Mouse (Mus musculus) embryonic facial prominence, embryonic 12.5 days (tissue): ENCODE results near the gene Prkn. TPM values are rescaled to one million over a fixed set of nuclear protein-coding genes. Genes with fewer than 3 reads are reported as not detected.

Source experiments
- ATAC-seq: fragments of 200-750 bp; cut with Nextera tagmentation; 2 replicates; pipeline ENCODE4 v1.8.0; 2017; ENCODE audit not compliant: insufficient number of reproducible peaks, insufficient read depth, low FRiP score, low TSS enrichment
- H3K27ac ChIP-seq: fragments of 300-500 bp; sonication (generic); 2 replicates; pipeline ENCODE4 v1.5.1; 2016; ENCODE audit warnings: mild to moderate bottlenecking
- H3K27me3 ChIP-seq: fragments of 300-500 bp; sonication (generic); 2 replicates; pipeline ENCODE4 v1.6.1; 2016; ENCODE audit warnings: mild to moderate bottlenecking, moderate library complexity
- H3K36me3 ChIP-seq: fragments of 300-500 bp; sonication (generic); 2 replicates; pipeline ENCODE4 v1.6.1; 2016; ENCODE audit warnings: mild to moderate bottlenecking
- H3K4me1 ChIP-seq: fragments of 300-500 bp; sonication (generic); 2 replicates; pipeline ENCODE4 v1.6.1; 2016
- H3K4me2 ChIP-seq: fragments of 300-500 bp; sonication (generic); replicated peaks from 2 replicates; pipeline ENCODE4 v1.6.1; 2016; ENCODE audit warnings: mild to moderate bottlenecking, moderate library complexity
- H3K4me3 ChIP-seq: fragments of 300-500 bp; sonication (generic); 2 replicates; pipeline ENCODE4 v1.5.1; 2016; ENCODE audit warnings: mild to moderate bottlenecking
- H3K9ac ChIP-seq: fragments of 300-500 bp; sonication (generic); 2 replicates; pipeline ENCODE4 v1.6.1; 2016; ENCODE audit warnings: mild to moderate bottlenecking, moderate library complexity
- H3K9me3 ChIP-seq: fragments of 300-500 bp; sonication (generic); 2 replicates; pipeline ENCODE4 v1.6.1; 2016; ENCODE audit warnings: mild to moderate bottlenecking, moderate library complexity
- WGBS: fragments of 180-500 bp; shearing (Covaris S2); methylation state at CpG from one replicate; pipeline ENCODE4 v1.1.7; 2016; 5-methylcytosine and 5-hydroxymethylcytosine counted together
- polyA plus RNA-seq: library from polyadenylated mRNA; unstranded; fragments of >200 nt; fragmentation: Nextera tagmentation; extraction: Ambion mirVana; gene quantifications from 2 replicates; pipeline ENCODE4 v1.2.1, GENCODE M21; 2016

The Prkn gene
- polyA plus RNA-seq, 1 experiment from 2014 or later = 1.8 TPM

DNA sequence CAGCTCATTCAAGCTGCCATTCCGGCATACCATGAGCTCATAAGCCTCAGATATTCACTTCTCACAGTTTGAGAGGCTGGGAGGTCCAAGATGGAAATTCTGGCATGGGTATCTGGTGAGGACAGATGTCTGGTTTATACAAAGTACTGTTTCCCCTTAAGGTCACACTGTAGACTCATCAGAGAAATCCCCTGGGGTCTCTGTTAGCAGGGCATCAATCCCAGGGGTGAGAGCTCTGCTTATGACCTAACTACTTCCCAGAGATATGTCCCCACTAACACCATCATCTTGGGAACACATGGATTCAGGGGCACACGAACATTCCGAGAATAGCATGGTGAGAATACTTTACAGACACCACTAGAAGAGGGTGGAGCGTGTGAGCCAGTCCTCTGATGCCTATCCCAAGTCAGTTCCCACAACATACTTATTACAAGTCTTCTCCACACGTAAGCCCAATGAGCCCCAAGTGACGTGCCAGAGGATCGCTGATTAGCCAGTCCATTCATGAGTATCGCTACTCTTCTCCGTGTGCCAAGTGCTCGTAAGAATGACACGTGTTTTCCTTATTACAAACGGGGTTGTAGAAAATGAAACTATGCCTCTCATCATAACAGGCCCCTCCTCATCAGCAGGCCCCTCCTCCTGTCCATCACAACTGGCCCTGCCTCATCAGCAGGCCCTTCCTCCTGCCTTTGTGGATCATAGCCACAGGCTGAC, 895.1 kb downstream of the Prkn start:
- H3K27me3 ChIP-seq = no peaks in the 10 kb centered on the region
- H3K27ac ChIP-seq = no peak overlapping the region
- no peaks in the 10 kb centered on the region for H3K36me3 ChIP-seq
- no peaks in the 10 kb centered on the region for H3K9me3 ChIP-seq
- no peak overlapping the region for H3K4me3 ChIP-seq
- 91% methylated on average over 12 of the region's 12 CpGs for WGBS
- H3K9ac ChIP-seq = no peak overlapping the region
- no peak for ATAC-seq
- no peaks in the 10 kb centered on the region for H3K4me1 ChIP-seq
- H3K4me2 ChIP-seq = no peak overlapping the region

DNA sequence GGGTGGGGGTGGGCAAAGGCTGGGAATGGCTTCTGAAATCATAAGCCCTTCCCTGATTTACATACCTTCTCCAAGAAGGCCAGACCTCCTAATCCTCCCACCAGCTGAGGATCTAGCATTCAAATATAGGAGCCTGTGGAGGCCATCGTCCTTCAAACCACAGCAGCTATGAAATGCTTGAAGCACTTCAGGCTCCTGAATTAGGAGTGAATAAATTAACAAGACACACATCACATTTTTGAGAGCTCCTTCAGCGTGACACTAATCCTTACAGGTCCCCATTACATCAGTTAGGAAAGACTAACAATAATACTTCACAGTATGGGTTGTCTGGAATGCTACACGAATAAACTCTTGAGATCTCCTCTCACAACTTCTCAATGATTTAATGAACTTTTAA, 896.3 kb downstream of the Prkn start:
- Histone ChIP-seq H3K4me3 (no peak overlapping the region), H3K27me3 (no peaks in the 10 kb centered on the region), H3K4me1 (no peaks in the 10 kb centered on the region), H3K36me3 (no peaks in the 10 kb centered on the region), H3K27ac (no peak overlapping the region), H3K9me3 (no peaks in the 10 kb centered on the region), H3K9ac (no peak overlapping the region), H3K4me2 (no peak overlapping the region)
- no peak for ATAC-seq
- 67% methylated on average over 3 of the region's 3 CpGs for WGBS

DNA sequence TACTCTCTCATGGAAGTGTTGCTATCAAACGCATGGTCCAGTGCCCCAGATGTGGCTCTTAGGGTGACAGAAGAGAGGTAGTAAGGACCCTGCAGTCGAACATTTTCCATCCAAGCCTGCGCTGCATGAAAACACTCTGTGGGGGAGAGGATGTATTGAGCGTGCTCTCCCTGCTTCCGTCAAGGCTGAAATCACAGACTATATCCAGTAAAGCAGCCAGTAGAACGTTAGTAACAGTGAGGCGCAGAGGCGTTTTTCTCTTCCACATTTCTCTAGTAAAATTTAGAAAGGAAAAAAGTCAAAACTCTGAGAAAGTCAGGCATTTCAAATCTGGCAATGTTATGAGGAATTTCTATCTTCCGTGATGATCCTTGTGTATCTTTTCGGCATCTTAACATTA, 897.7 kb downstream of the Prkn start:
- no peak for ATAC-seq
- 93% methylated on average over 10 of the region's 10 CpGs for WGBS
- no peaks in the 10 kb centered on the region for H3K36me3 ChIP-seq
- H3K27me3 ChIP-seq = no peaks in the 10 kb centered on the region
- no peak overlapping the region for H3K9ac ChIP-seq
- no peak overlapping the region for H3K4me3 ChIP-seq
- H3K4me1 ChIP-seq = no peaks in the 10 kb centered on the region
- H3K27ac ChIP-seq = no peak overlapping the region
- no peak overlapping the region for H3K4me2 ChIP-seq
- no peaks in the 10 kb centered on the region for H3K9me3 ChIP-seq

DNA sequence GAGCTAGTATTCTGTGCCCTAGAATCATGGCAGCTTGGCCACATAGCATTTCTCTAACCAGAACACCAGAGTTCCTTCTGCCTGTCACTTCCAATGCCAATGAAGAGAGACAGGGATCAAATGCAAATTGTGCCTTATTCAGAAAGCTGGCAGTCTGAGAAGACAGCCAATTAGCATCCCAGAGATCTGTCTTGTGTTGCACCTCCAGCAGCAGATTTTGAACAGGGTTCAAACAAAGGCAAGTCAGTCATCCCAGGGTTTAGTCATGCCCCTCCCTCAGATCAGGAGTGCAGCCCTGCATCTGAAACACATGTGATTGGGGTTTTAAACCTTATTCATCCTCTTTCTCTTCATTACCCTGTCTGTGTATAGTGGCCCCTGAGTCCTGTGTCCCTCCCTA, 900.5 kb downstream of the Prkn start:
- no peaks in the 10 kb centered on the region for H3K36me3 ChIP-seq
- 0 out of 2 replicates have a peak, but pooled peaks cover 3% of the 10 kb centered on the region for H3K27me3 ChIP-seq
- H3K4me2 ChIP-seq = no peak overlapping the region
- no peaks in the 10 kb centered on the region for H3K9me3 ChIP-seq
- no peak overlapping the region for H3K4me3 ChIP-seq
- H3K27ac ChIP-seq = no peak overlapping the region
- H3K4me1 ChIP-seq = no peaks in the 10 kb centered on the region
- H3K9ac ChIP-seq = no peak overlapping the region
- no peak for ATAC-seq

DNA sequence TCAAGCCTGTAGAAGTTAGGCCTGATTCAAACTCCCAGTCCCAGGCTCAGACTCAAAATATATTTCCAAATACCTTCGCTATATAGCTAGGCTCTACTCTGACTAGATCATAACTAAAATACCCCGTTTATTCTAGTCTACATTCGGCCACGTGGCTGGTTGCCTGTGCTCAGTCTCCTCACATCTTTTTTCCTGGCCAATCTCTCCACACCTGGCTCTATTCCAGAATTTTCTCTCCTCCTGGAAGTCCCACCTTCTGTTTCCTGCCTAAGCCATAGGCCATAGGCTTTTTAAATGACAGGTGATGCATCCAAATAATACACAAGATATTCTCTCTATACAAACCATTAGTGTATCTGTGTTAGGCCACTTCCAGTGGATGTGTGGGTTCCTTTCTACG, 901.0 kb downstream of the Prkn start:
- Histone ChIP-seq H3K4me2 (no peak overlapping the region), H3K36me3 (no peaks in the 10 kb centered on the region), H3K27me3 (0 out of 2 replicates have a peak, but pooled peaks cover 3% of the 10 kb centered on the region), H3K9ac (no peak overlapping the region), H3K4me3 (no peak overlapping the region), H3K27ac (no peak overlapping the region), H3K4me1 (no peaks in the 10 kb centered on the region), H3K9me3 (no peaks in the 10 kb centered on the region)
- no peak for ATAC-seq
- 90% methylated on average over 5 of the region's 5 CpGs for WGBS

DNA sequence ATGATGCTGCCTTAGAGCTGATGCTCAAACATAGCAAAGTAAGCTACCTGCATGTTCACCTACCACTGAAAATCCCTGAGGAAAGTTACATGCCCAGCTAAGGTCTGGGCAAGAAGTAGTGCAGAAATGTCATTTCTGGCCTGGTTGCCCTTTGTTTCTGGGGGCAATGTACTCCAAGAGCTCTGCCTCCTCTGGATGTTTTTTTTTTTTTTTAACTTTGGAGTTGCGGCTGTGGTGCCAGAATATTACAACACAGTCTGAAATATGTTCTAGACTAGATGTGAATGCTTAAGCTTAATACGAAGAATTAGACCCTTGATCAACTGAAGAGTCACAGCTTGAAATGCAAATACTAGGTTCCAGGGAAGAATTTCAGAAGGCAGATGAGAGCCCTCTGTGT, 911.1 kb downstream of the Prkn start:
- no peaks in the 10 kb centered on the region for H3K4me1 ChIP-seq
- 87% methylated on average over 2 of the region's 2 CpGs for WGBS
- no peak for ATAC-seq
- H3K4me3 ChIP-seq = no peak overlapping the region
- H3K9ac ChIP-seq = no peak overlapping the region
- no peaks in the 10 kb centered on the region for H3K9me3 ChIP-seq
- no peak overlapping the region for H3K27ac ChIP-seq
- no peak overlapping the region for H3K4me2 ChIP-seq
- no peaks in the 10 kb centered on the region for H3K36me3 ChIP-seq
- no peaks in the 10 kb centered on the region for H3K27me3 ChIP-seq

DNA sequence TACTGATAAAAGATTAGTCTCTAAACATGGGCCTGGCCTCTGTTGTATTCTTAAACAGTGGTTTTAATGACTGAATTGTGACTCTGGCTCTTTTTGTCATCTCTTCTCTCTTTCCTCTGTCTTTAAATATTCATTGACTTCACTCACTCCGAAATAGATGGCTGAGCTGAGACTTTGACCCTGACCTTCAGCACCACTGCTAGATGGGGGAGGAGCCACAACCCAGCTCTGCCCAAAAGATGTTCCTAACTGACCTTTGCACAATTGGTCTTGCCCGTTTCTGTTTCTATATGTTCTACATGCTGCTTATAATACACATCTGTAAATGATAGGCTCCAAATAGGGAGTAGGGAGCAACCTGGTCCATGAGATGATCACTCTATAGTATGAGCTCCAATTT, 912.5 kb downstream of the Prkn start:
- no peaks in the 10 kb centered on the region for H3K27me3 ChIP-seq
- H3K36me3 ChIP-seq = no peaks in the 10 kb centered on the region
- H3K4me3 ChIP-seq = no peak overlapping the region
- H3K4me1 ChIP-seq = no peaks in the 10 kb centered on the region
- H3K4me2 ChIP-seq = no peak overlapping the region
- no peak overlapping the region for H3K9ac ChIP-seq
- no peak for ATAC-seq
- WGBS = 43% methylated on average over 2 of the region's 2 CpGs
- H3K27ac ChIP-seq = no peak overlapping the region
- no peaks in the 10 kb centered on the region for H3K9me3 ChIP-seq

DNA sequence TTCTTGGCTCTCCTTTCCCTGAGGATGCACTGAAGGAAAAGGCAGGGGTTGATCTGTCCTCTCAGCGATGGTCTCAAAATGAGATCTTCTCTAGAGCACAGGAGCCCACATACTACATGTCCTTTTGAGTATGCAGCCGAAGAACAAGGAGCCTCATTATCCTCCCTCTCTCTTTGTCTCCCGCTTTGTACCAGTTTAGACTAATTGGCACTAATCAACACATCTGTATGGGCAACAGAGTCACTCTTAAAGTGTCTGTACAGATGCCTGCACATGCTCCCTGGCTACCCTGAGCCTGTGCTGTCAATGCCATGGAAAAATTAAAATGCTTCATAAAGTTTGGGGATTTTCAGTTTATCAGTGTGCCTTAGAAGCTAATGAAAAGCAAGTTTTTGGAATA, 924.9 kb downstream of the Prkn start:
- no peaks in the 10 kb centered on the region for H3K9me3 ChIP-seq
- no peaks in the 10 kb centered on the region for H3K36me3 ChIP-seq
- no peak overlapping the region for H3K9ac ChIP-seq
- no peak for ATAC-seq
- no peaks in the 10 kb centered on the region for H3K4me1 ChIP-seq
- 60% methylated on average over 3 of the region's 3 CpGs for WGBS
- H3K4me3 ChIP-seq = no peak overlapping the region
- no peaks in the 10 kb centered on the region for H3K27me3 ChIP-seq
- no peak overlapping the region for H3K27ac ChIP-seq
- no peak overlapping the region for H3K4me2 ChIP-seq

DNA sequence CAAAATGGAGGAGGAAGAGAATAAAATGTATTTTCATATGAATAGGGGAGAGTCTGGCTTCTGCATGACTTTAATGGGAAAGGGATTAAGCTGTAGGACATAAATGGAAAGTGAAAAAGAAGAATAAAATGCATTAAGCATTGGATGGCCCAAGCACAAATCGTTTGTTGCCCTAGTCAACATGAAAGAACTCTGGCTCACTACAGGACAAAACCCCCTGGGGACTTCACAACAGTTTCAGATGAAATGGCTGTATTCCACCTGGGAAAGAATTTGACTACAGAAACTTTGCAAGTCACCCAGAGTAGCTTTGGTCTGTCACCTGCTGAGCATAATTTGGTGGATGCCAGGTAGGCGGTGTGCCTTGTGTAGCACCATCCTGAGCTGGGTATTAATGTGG, 925.4 kb downstream of the Prkn start:
- H3K9me3 ChIP-seq = no peaks in the 10 kb centered on the region
- H3K4me2 ChIP-seq = no peak overlapping the region
- no peaks in the 10 kb centered on the region for H3K27me3 ChIP-seq
- no peak overlapping the region for H3K9ac ChIP-seq
- no peak overlapping the region for H3K4me3 ChIP-seq
- WGBS = 62% methylated on average over 2 of the region's 2 CpGs
- H3K36me3 ChIP-seq = no peaks in the 10 kb centered on the region
- no peak overlapping the region for H3K27ac ChIP-seq
- no peaks in the 10 kb centered on the region for H3K4me1 ChIP-seq
- no peak for ATAC-seq

DNA sequence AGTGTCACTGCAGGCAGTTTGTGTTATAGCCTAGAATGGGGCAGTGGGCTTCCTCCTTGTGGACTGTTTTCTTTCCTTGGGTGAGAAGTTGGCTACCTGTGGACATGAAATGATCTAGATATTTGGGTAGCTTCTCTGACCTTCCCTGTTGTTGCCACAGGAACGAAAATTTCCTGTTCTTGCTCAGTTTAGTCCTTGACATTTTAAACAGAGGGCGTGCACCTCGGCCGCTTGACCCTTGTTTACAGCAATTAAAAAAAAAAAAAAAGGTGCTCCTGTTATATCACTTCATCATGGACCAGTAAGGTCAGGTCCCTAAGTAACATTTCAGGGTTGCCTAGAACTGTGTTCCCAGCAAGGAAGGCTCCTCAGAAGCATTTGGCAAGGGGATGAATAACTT, 927.1 kb downstream of the Prkn start:
- H3K36me3 ChIP-seq = no peaks in the 10 kb centered on the region
- H3K4me2 ChIP-seq = no peak overlapping the region
- H3K4me3 ChIP-seq = no peak overlapping the region
- no peak overlapping the region for H3K9ac ChIP-seq
- H3K27me3 ChIP-seq = no peaks in the 10 kb centered on the region
- ATAC-seq = no peak
- H3K9me3 ChIP-seq = no peaks in the 10 kb centered on the region
- no peak overlapping the region for H3K27ac ChIP-seq
- WGBS = 82% methylated on average over 4 of the region's 4 CpGs
- H3K4me1 ChIP-seq = no peaks in the 10 kb centered on the region

DNA sequence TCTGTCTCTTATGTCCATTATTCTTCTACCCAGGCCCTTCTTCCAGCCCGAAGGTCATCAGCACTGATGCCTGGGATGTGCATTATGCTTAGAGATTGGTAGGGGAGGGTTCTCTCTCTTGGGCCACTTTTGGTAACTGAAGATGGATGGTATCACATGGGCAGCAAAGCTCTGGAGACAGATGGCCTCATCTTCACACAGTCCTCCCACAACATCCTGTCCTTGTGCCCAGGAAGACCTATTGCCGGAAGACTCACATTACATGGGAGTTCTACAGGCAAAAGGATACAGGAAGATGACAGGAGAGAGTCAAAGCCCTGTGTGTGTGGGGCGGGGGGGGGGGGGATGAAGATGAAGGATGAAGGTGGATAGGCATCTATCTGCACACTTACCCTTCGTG, 928.2 kb downstream of the Prkn start:
- no peak for ATAC-seq
- Histone ChIP-seq H3K27ac (no peak overlapping the region), H3K9ac (no peak overlapping the region), H3K36me3 (no peaks in the 10 kb centered on the region), H3K27me3 (no peaks in the 10 kb centered on the region), H3K4me2 (no peak overlapping the region), H3K9me3 (no peaks in the 10 kb centered on the region), H3K4me1 (no peaks in the 10 kb centered on the region), H3K4me3 (no peak overlapping the region)
- 72% methylated on average over 4 of the region's 4 CpGs for whole genome bisulfite sequencing

DNA sequence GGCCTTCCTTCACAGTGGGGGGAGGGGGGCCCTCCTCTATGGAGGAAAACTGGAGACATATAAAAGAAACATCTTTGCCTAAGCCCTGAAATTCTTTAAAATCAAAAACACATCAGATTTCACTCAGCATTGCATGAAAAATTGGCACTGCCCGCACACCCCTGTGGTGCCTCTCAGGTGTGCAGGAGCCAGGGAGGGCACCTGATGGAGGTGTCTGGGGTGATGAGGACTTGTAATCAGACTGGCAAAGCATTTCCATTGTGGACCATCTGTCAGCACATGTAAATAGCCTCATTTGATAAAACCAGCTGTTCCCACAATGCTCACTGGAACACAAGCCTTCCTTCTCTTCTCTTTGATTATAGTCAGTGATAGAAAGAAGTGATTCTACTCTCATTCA, 928.8 kb downstream of the Prkn start:
- no peak for ATAC-seq

DNA sequence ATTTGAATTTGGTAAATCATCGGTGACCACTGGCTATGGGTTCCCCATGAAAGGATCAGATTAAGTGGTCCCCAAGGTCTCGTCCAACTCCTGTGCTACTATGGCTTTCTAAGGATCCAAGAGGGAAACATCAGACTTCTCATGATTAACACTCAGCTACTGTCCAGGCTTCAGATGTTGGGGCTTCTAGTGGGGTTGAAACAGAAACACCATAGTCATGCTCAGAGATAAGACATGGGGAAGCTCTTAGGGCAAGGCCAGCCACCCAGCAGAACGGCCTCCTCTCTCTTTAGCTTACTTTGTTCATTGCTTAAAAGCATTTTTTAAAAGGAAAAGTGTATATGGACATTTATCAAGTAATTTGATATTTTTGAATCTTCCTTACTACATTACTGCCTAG, 929.3 kb downstream of the Prkn start:
- H3K4me2 ChIP-seq = no peak overlapping the region
- no peaks in the 10 kb centered on the region for H3K36me3 ChIP-seq
- 84% methylated on average over 3 of the region's 3 CpGs for WGBS
- H3K4me1 ChIP-seq = no peaks in the 10 kb centered on the region
- H3K27ac ChIP-seq = no peak overlapping the region
- ATAC-seq = no peak
- H3K4me3 ChIP-seq = no peak overlapping the region
- no peaks in the 10 kb centered on the region for H3K27me3 ChIP-seq
- no peak overlapping the region for H3K9ac ChIP-seq
- H3K9me3 ChIP-seq = no peaks in the 10 kb centered on the region

More for the DNA sequence above, 928.8 kb downstream of the Prkn start:
- WGBS = 73% methylated on average over 1 of the region's 1 CpGs
- H3K27me3 ChIP-seq = no peaks in the 10 kb centered on the region
- no peaks in the 10 kb centered on the region for H3K9me3 ChIP-seq
- no peak overlapping the region for H3K4me2 ChIP-seq
- H3K36me3 ChIP-seq = no peaks in the 10 kb centered on the region
- H3K27ac ChIP-seq = no peak overlapping the region
- no peaks in the 10 kb centered on the region for H3K4me1 ChIP-seq
- no peak overlapping the region for H3K9ac ChIP-seq
- H3K4me3 ChIP-seq = no peak overlapping the region
